Mouse (Mus musculus): ENCODE data around the gene Ttc5.
"Not testable (repeated sequence)": the region's sequence is repeated elsewhere in the genome, so short reads cannot be mapped to it uniquely, and the experiment has no call there.

Gene Ttc5

GRCm38 (mm10) chr14:50785251-50785637 is at the start of gene Ttc5:
TSS of gene Ttc5 (minus strand) at chr14:50785519.
- DNase-seq (ENCODE audit: low read depth, low spot score): peak; percentile 94

GRCm38 (mm10) chr14:50834435-50834834 is 49.1 kb upstream of the Ttc5 start:
- DNase-seq (ENCODE audit: low read depth, low spot score): no peak

GRCm38 (mm10) chr14:50833964-50834363 is 48.6 kb upstream of the Ttc5 start:
- DNase-seq (ENCODE audit: low read depth, low spot score): no peak

- DNase-seq (ENCODE audit: low read depth, low spot score): no peak
Measured at GRCm38 (mm10) chr14:50829878-50830277, 44.6 kb upstream of the Ttc5 start.

- no peak for DNase-seq (ENCODE audit: low read depth, low spot score)
Measured at GRCm38 (mm10) chr14:50826579-50826978, 41.3 kb upstream of the Ttc5 start.

- no peak for DNase-seq (ENCODE audit: low read depth, low spot score)
Measured at GRCm38 (mm10) chr14:50824219-50824618, 38.9 kb upstream of the Ttc5 start.

- no peak for DNase-seq (ENCODE audit: low read depth, low spot score)
Measured at GRCm38 (mm10) chr14:50823240-50823639, 37.9 kb upstream of the Ttc5 start.

GRCm38 (mm10) chr14:50813060-50813459 is 27.7 kb upstream of the Ttc5 start:
- no peak for DNase-seq (ENCODE audit: low read depth, low spot score)

GRCm38 (mm10) chr14:50807487-50808072 is 22.3 kb upstream of the Ttc5 start, which contains the start of the genes Ccnb1ip1 and Parp2:
TSS of gene Ccnb1ip1 (minus strand) at chr14:50807732.
TSS of gene Parp2 (plus strand) at chr14:50807841.
- DNase-seq (ENCODE audit: low read depth, low spot score): peak; percentile 96

GRCm38 (mm10) chr14:50806469-50806868 is 21.1 kb upstream of the Ttc5 start:
- DNase-seq (ENCODE audit: low read depth, low spot score): not testable (repeated sequence)

- no peak for DNase-seq (ENCODE audit: low read depth, low spot score)
Measured at GRCm38 (mm10) chr14:50804683-50805082, 19.4 kb upstream of the Ttc5 start.

GRCm38 (mm10) chr14:50802843-50803562 is 17.7 kb upstream of the Ttc5 start:
- peak; percentile 75 for DNase-seq (ENCODE audit: low read depth, low spot score)

GRCm38 (mm10) chr14:50802441-50802840 is 17.1 kb upstream of the Ttc5 start:
- DNase-seq (ENCODE audit: low read depth, low spot score): peak; percentile 54

GRCm38 (mm10) chr14:50799502-50800259 is 14.4 kb upstream of the Ttc5 start:
- peak; percentile 70 for DNase-seq (ENCODE audit: low read depth, low spot score)

GRCm38 (mm10) chr14:50798512-50798911 is 13.2 kb upstream of the Ttc5 start:
- peak; percentile 76 for DNase-seq (ENCODE audit: low read depth, low spot score)

GRCm38 (mm10) chr14:50796464-50796863 is 11.1 kb upstream of the Ttc5 start:
- no peak for DNase-seq (ENCODE audit: low read depth, low spot score)

GRCm38 (mm10) chr14:50795965-50796364 is 10.6 kb upstream of the Ttc5 start:
- DNase-seq (ENCODE audit: low read depth, low spot score): peak; percentile 38

GRCm38 (mm10) chr14:50795261-50795935 is 10.1 kb upstream of the Ttc5 start:
- peak; percentile 84 for DNase-seq (ENCODE audit: low read depth, low spot score)

- DNase-seq (ENCODE audit: low read depth, low spot score): peak; percentile 51
Measured at GRCm38 (mm10) chr14:50788157-50788556, 2.8 kb upstream of the Ttc5 start.

- no peak for DNase-seq (ENCODE audit: low read depth, low spot score)
Measured at GRCm38 (mm10) chr14:50784391-50785250, 698 bp downstream of the Ttc5 start.

GRCm38 (mm10) chr14:50782166-50782565 is 3.2 kb downstream of the Ttc5 start:
- DNase-seq (ENCODE audit: low read depth, low spot score): peak; percentile 61
